ENCODE assay signal across 8 mouse cellular contexts in the genomic region with DNA sequence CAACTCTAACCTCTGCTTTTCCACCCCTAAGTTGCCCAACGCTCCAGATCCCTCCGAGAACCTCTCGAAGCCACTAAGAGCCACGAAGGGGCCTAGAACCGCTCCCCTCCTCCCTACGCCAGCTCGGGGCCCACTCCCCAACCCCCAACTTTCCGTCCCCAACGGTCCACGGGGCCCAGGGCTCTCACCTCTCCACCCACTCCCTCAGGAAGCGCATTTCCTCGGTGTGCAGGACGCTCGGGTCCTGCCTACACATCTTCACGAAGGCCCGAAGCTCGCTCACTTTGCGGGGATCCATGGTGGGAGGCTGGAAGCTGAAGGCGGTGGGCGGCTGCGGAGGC. TPM values are rescaled to one million over a fixed set of nuclear protein-coding genes. Genes with fewer than 3 reads are reported as not detected.
DNase-seq lines count a peak whose midpoint lies in the region; ATAC-seq and TF ChIP-seq lines count a peak whose summit lies in the region.

No protein-coding gene starts in this region.

- no peaks in the 10 kb centered on the region for H3K9me3 ChIP-seq in heart, embryonic 16.5 days (replicated peaks; ENCODE audit: control insufficient read depth, low read length)
- H3K9me3 ChIP-seq in hindbrain, embryonic 12.5 days (replicated peaks) = no peaks in the 10 kb centered on the region
- H3K9me3 ChIP-seq in midbrain, embryonic 12.5 days = no peaks in the 10 kb centered on the region

- H3K4me1 ChIP-seq in heart, embryonic 16.5 days (ENCODE audit: control insufficient read depth, insufficient read depth, low read length) = peaks cover 15% of the 10 kb centered on the region
- H3K4me1 ChIP-seq in hindbrain, embryonic 12.5 days = peaks cover 22% of the 10 kb centered on the region
- H3K4me1 ChIP-seq in midbrain, embryonic 12.5 days = peaks cover 29% of the 10 kb centered on the region

- no peak for ATAC-seq in heart, embryonic 16.5 days (replicated peaks; ENCODE audit: extremely low read depth, insufficient read depth, low FRiP score)
- peak; percentile 4 for ATAC-seq in Patski
- ATAC-seq in hindbrain, embryonic 12.5 days (ENCODE audit: low FRiP score) = no peak; the same call in 1 of the 2 replicates
- no peak; the same call in 1 of the 2 replicates for ATAC-seq in midbrain, embryonic 12.5 days (ENCODE audit: low FRiP score, low read depth)

- H3K36me3 ChIP-seq in heart, embryonic 16.5 days (ENCODE audit: control insufficient read depth, insufficient read depth) = no peaks in the 10 kb centered on the region
- no peaks in the 10 kb centered on the region for H3K36me3 ChIP-seq in hindbrain, embryonic 12.5 days
- 0 out of 2 replicates have a peak, but pooled peaks cover 3% of the 10 kb centered on the region for H3K36me3 ChIP-seq in midbrain, embryonic 12.5 days

- H3K4me2 ChIP-seq in heart, embryonic 16.5 days (ENCODE audit: low read depth, low read length) = peak overlapping the region; percentile 82
- H3K4me2 ChIP-seq in hindbrain, embryonic 12.5 days (replicated peaks) = peak overlapping the region; percentile 71
- H3K4me2 ChIP-seq in midbrain, embryonic 12.5 days (replicated peaks) = peak overlapping the region; percentile 88

- CTCF ChIA-PET in Patski (lab: Charles Lee) = interaction anchor here (1.5 to 1.8 kb wide), 3 partner anchors 12 to 44 kb away, joined by 3 to 4 read pairs (median 4); no protein-coding TSS in a partner anchor

- under 1% methylated on average over 21 of the region's 21 CpGs for WGBS in heart, embryonic 16.5 days
- under 1% methylated on average over 21 of the region's 21 CpGs for WGBS in hindbrain, embryonic 12.5 days
- WGBS in midbrain, embryonic 12.5 days = 2% methylated on average over 21 of the region's 21 CpGs

- no peaks in the 10 kb centered on the region for H3K27me3 ChIP-seq in heart, embryonic 16.5 days (ENCODE audit: control insufficient read depth, insufficient read depth, low read length)
- H3K27me3 ChIP-seq in Patski = no peaks in the 10 kb centered on the region
- H3K27me3 ChIP-seq in hindbrain, embryonic 12.5 days = no peaks in the 10 kb centered on the region
- no peaks in the 10 kb centered on the region for H3K27me3 ChIP-seq in midbrain, embryonic 12.5 days

- TF ChIP-seq CTCF in Patski (IDR thresholded peaks at IDR 0.05) = no peak

- in situ Hi-C loops in Patski (cut with MboI; ENCODE audit: low pct_unique_long_range_greater_than_20kb) = no loop called here

- peak overlapping the region; percentile 96 for H3K4me3 ChIP-seq in heart, embryonic 16.5 days (ENCODE audit: low read length)
- H3K4me3 ChIP-seq in hindbrain, embryonic 12.5 days = peak overlapping the region; percentile 91
- H3K4me3 ChIP-seq in midbrain, embryonic 12.5 days = peak overlapping the region; percentile 80

- peak overlapping the region; percentile 97 for H3K27ac ChIP-seq in heart, embryonic 16.5 days (ENCODE audit: low read length)
- peak overlapping the region; percentile 93 for H3K27ac ChIP-seq in hindbrain, embryonic 12.5 days
- H3K27ac ChIP-seq in midbrain, embryonic 12.5 days (replicated peaks) = peak overlapping the region; percentile 93

- DNase-seq in heart, adult 11 months = no peak
- DNase-seq in Patski (ENCODE audit: low read depth, low spot score) = no peak
- DNase-seq in frontal cortex, postnatal 14 days (ENCODE audit: low spot score in 2 of 2) = no peak
- DNase-seq in left cerebral cortex, adult 11 months (ENCODE audit: low spot score) = no peak
- DNase-seq in cerebellum, adult 9-10 months = no peak

- POLR2A ChIA-PET in Patski (lab: Charles Lee) = no interaction called here

- peak overlapping the region; percentile 96 for H3K9ac ChIP-seq in heart, embryonic 16.5 days (ENCODE audit: low read length)
- H3K9ac ChIP-seq in hindbrain, embryonic 12.5 days = peak overlapping the region; percentile 95
- peak overlapping the region; percentile 90 for H3K9ac ChIP-seq in midbrain, embryonic 12.5 days (replicated peaks)

RNA-seq across cellular contexts. Expression of a gene that starts 0.6 kb away (rescaled TPM):
- 104 and 121 TPM in 2 replicates for polyA plus RNA-seq in heart, embryonic 16.5 days (2015; fragmentation: Nextera tagmentation; extraction: Ambion mirVana)
- 471 TPM for polyA plus RNA-seq in Patski (2021)
- 194 TPM in 2 replicates for polyA plus RNA-seq in hindbrain, embryonic 12.5 days (2016; fragmentation: Nextera tagmentation; extraction: Ambion mirVana)
- polyA plus RNA-seq in midbrain, embryonic 12.5 days (2016; fragmentation: Nextera tagmentation; extraction: Ambion mirVana) = 202 and 203 TPM in 2 replicates

RNA-seq across cellular contexts. Expression of a gene that starts 0.7 kb away (rescaled TPM):
- 10.7 and 11.2 TPM in 2 replicates for polyA plus RNA-seq in heart, embryonic 16.5 days (2015; fragmentation: Nextera tagmentation; extraction: Ambion mirVana)
- polyA plus RNA-seq in Patski (2021) = 13.8 TPM
- 11.4 and 11.6 TPM in 2 replicates for polyA plus RNA-seq in hindbrain, embryonic 12.5 days (2016; fragmentation: Nextera tagmentation; extraction: Ambion mirVana)
- 11.3 and 12.6 TPM in 2 replicates for polyA plus RNA-seq in midbrain, embryonic 12.5 days (2016; fragmentation: Nextera tagmentation; extraction: Ambion mirVana)

RNA-seq across cellular contexts. Expression of a gene that starts 8.8 kb away (rescaled TPM):
- 1.2 and 1.7 TPM in 2 replicates for polyA plus RNA-seq in heart, embryonic 16.5 days (2015; fragmentation: Nextera tagmentation; extraction: Ambion mirVana)
- not detected for polyA plus RNA-seq in Patski (2021)
- polyA plus RNA-seq in hindbrain, embryonic 12.5 days (2016; fragmentation: Nextera tagmentation; extraction: Ambion mirVana) = 1.6 and 1.8 TPM in 2 replicates
- polyA plus RNA-seq in midbrain, embryonic 12.5 days (2016; fragmentation: Nextera tagmentation; extraction: Ambion mirVana) = 2.4 and 3.3 TPM in 2 replicates

RNA-seq across cellular contexts. Expression of a gene that starts 38.7 kb away (rescaled TPM):
- 56.3 and 61.8 TPM in 2 replicates for polyA plus RNA-seq in heart, embryonic 16.5 days (2015; fragmentation: Nextera tagmentation; extraction: Ambion mirVana)
- polyA plus RNA-seq in Patski (2021) = 113 TPM
- polyA plus RNA-seq in hindbrain, embryonic 12.5 days (2016; fragmentation: Nextera tagmentation; extraction: Ambion mirVana) = 106 and 111 TPM in 2 replicates
- 108 and 114 TPM in 2 replicates for polyA plus RNA-seq in midbrain, embryonic 12.5 days (2016; fragmentation: Nextera tagmentation; extraction: Ambion mirVana)
